Mouse (Mus musculus): ENCODE results near the gene Gpkow. TPM values are rescaled to one million over a fixed set of nuclear protein-coding genes. Genes with fewer than 3 reads are reported as not detected.
"Not testable (repeated sequence)": the region's sequence is repeated elsewhere in the genome, so short reads cannot be mapped to it uniquely, and the experiment has no call there.

The Gpkow gene
- polyA plus RNA-seq, 1 experiment from 2014 or later = 40.2 TPM

DNA sequence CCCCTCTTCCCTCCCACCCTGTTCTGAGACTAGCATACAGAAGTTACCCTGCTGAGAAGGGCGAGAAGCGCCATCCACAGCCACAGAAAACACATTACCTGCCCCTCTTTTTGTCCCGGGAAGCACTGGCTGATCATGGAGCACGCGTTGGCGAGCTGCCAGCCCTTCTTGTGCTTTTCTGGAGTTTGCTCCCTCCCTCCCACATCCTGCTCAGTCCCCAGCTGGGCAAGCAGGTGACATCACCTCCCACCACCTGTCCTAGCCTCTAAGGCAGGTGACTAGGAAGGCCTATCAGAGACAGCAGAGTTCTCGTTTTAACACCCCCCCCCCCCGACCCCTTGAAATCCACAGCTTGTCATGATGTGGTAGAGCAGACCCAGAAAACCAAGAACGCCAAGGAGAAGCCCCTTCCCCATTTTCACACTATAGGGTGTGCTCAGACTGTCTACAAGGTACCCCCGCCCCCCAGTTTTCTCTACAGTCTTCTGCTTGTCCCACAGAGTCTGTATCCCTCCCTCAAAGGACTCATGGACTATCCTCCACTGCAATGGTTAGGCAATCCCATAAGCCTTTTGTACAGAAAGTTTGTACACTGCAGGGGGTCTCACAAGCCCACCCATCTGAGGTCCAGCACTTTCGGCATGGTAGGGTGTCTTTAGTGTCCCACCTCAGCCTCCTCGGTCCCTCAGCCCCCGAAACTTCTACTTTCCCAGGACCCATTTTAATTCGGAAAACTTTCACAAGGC is 42.6 kb downstream of the Gpkow start:
- H3K9me3 ChIP-seq (replicated peaks) = peaks cover 6% of the 10 kb centered on the region; the same call in 1 of the 2 replicates
- no peak overlapping the region for H3K27ac ChIP-seq (replicated peaks)
- WGBS = 74% methylated on average over 14 of the region's 14 CpGs
- peaks cover 23% of the 10 kb centered on the region for H3K36me3 ChIP-seq
- DNase-seq (ENCODE audit: low spot score) = no peak
- no peaks in the 10 kb centered on the region for H3K27me3 ChIP-seq (ENCODE audit: low read depth, poor library complexity, severe bottlenecking)
- no peak overlapping the region for H3K4me3 ChIP-seq
- no peaks in the 10 kb centered on the region for H3K4me1 ChIP-seq

DNA sequence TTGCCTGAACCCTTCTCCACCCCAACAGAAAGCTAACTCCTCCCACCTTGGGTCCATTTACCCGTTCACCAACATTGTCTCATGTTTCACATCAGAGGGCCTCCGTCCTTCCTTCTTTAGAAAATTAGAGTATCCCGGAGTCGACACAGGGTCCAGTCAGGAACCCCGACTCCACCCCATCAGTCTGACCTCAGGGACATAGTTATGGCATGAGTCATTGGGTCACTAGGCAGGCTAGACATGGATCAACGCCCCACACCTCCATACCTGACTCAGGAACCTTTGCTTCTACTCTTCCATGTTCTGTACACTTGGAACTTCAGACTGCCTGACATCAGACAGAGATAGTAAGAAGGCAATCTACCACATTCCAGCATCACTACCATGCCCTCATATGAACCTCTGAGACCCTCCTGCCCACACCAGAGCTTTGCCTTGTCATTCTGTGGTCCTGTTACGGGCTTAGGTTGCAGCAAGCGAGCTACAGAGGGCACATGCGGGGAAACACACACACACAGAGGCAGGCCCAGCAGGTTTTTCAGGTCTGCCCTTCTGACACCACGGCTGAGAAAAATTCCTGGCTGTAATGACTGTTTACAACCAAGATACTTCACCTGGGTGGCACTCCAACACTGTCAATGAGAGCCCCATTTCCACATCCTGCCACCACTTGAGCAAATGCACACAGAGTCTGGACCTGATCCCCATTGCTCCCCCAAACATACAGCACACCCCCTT is 43.3 kb downstream of the Gpkow start:
- no peak overlapping the region for H3K27ac ChIP-seq (replicated peaks)
- H3K36me3 ChIP-seq = peaks cover 19% of the 10 kb centered on the region; the same call in 1 of the 2 replicates
- no peak for DNase-seq (ENCODE audit: low spot score)
- peaks cover 6% of the 10 kb centered on the region; the same call in 1 of the 2 replicates for H3K9me3 ChIP-seq (replicated peaks)
- no peaks in the 10 kb centered on the region for H3K27me3 ChIP-seq (ENCODE audit: low read depth, poor library complexity, severe bottlenecking)
- 76% methylated on average over 10 of the region's 10 CpGs for WGBS
- H3K4me3 ChIP-seq = no peak overlapping the region
- H3K4me1 ChIP-seq = no peaks in the 10 kb centered on the region

DNA sequence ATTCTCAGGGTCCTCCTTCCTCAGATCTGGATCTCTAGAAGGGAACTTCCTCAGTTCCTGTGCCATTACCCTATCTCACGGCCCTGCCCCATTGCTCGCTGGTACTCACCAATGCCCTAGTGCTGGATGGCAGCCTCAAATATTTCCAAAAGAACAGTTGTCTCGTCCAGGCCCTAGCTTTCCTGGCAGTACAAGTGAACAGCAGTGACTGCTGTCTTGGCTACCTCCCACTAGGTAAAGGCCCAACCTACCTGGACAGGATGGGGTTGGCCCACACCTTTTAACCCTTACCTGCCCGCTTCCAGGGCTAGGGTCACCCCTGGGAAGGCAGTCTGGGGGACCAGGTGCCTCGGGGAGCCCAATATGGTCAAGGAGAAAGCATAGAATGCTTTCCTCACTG is 44.2 kb downstream of the Gpkow start:
- Histone ChIP-seq H3K36me3 (peaks cover 15% of the 10 kb centered on the region; the same call in 1 of the 2 replicates), H3K9me3 (replicated peaks) (peaks cover 6% of the 10 kb centered on the region; the same call in 1 of the 2 replicates), H3K4me3 (no peak overlapping the region), H3K4me1 (no peaks in the 10 kb centered on the region), H3K27me3 (ENCODE audit: low read depth, poor library complexity, severe bottlenecking) (no peaks in the 10 kb centered on the region), H3K27ac (replicated peaks) (no peak overlapping the region)
- no peak for DNase-seq (ENCODE audit: low spot score)
- WGBS = 73% methylated on average over 5 of the region's 5 CpGs

DNA sequence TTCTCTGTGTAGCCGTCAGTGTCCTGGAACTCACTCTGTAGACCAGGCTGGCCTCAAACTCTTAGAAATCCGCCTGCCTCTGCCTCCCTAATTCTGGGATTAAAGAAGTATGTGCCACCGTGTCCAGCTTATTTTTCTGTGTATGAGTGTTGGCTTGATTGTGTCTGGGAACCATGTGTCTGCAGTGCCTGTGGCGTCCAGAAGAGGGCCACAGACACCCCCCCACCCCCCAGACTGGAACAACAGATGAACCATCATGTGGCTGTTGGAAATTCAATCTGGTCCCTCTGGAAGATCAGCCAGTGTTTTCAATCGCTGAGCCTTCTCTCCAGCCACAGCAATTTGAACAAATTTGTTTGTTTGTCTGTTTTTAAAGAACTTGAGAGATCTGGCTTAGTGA is 46.5 kb downstream of the Gpkow start:
- no peak for DNase-seq (ENCODE audit: low spot score)
- H3K4me3 ChIP-seq = no peak overlapping the region
- H3K4me1 ChIP-seq = no peaks in the 10 kb centered on the region
- H3K27ac ChIP-seq (replicated peaks) = no peak overlapping the region
- WGBS = 61% methylated on average over 5 of the region's 5 CpGs
- no peaks in the 10 kb centered on the region for H3K27me3 ChIP-seq (ENCODE audit: low read depth, poor library complexity, severe bottlenecking)
- no peaks in the 10 kb centered on the region for H3K36me3 ChIP-seq
- H3K9me3 ChIP-seq (replicated peaks) = peaks cover 6% of the 10 kb centered on the region; the same call in 1 of the 2 replicates

DNA sequence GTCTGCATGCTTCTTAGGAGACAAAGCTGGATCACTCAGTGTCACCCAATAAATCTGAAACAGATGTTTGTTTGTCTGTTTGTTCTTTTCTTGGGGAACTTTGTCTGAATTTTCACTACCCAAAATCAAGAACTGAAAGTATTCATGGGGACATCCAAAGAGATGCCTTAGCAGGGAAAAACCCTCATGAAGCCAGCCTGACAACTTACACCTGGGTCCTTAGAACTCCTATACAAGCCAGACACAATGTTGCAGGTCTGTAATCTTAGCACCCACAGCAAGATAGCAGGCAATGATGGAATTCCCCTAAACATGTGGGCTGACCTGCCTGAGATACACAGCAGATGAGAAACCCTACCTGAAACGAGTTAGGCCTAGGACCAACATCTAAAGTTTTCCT is 48.0 kb downstream of the Gpkow start:
- no peak overlapping the region for H3K4me3 ChIP-seq
- no peak overlapping the region for H3K27ac ChIP-seq (replicated peaks)
- no peak for DNase-seq (ENCODE audit: low spot score)
- 61% methylated on average over 1 of the region's 1 CpGs for WGBS
- no peaks in the 10 kb centered on the region for H3K27me3 ChIP-seq (ENCODE audit: low read depth, poor library complexity, severe bottlenecking)
- no peaks in the 10 kb centered on the region for H3K36me3 ChIP-seq
- H3K9me3 ChIP-seq (replicated peaks) = peaks cover 3% of the 10 kb centered on the region; the same call in 1 of the 2 replicates
- peaks cover 4% of the 10 kb centered on the region; the same call in 1 of the 2 replicates for H3K4me1 ChIP-seq

DNA sequence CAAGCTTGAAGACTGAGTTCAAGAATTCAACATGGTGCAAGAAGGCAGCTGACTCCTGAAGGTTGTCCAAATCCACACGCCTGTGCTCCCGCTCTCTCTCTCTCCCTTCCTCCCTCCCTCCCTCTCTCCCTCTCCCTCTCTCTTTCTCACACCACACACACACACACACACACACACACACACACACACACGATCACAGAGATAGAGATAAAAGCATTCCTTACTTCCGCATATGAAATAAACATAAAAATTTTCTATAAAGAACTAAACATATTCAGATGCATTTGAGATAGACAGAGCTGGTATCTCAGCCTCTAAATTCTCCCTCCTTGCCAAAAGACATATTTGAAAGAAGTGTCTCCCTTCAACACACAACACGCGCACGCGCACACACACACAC is 48.5 kb downstream of the Gpkow start:
- Histone ChIP-seq H3K36me3 (no peaks in the 10 kb centered on the region), H3K27me3 (ENCODE audit: low read depth, poor library complexity, severe bottlenecking) (no peaks in the 10 kb centered on the region), H3K9me3 (replicated peaks) (peaks cover under 1% of the 10 kb centered on the region; the same call in 1 of the 2 replicates), H3K4me1 (peaks cover 8% of the 10 kb centered on the region; the same call in 1 of the 2 replicates), H3K27ac (replicated peaks) (no peak overlapping the region), H3K4me3 (no peak overlapping the region)
- WGBS = 95% methylated on average over 8 of the region's 8 CpGs
- no peak for DNase-seq (ENCODE audit: low spot score)

DNA sequence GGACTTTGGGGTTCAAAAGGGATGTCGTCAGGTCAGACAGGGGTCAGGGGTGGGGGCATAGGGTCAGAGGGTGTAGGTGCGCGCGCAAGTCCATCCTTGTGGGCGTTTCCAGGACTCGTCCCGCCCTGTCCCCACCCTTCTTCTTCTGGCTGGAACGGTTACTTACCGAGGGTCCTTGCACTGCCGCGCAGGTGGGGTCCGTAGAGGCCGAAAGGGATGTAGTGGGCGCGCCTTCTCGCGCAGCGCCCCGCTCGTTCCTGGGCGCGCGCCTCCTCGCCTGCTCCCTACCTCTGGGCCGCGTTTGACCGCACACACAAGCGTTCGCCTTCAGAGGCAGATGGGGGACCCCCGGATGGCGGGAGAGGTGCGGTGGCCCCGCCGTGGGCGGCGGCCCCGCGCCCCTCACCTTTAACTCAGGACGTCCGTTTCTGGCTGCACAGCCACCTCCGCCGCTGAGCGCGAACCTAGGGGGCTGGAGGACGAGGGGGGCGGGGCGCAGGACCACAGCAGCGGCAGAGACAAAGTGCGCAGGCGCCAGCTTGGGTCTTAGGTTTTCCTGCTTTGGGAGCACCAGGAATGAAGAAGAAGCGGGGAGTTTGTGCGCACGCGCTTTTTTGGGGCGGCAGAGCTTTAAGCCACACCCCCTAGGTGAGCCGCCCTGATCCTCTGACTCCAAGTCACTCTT is 53.6 kb downstream of the Gpkow start, which contains the start of gene Ccdc120:
Gene Ccdc120 (minus strand): TSS at position 474 of the 685 bp plus-strand sequence.
- H3K36me3 ChIP-seq = no peaks in the 10 kb centered on the region
- no peaks in the 10 kb centered on the region for H3K27me3 ChIP-seq (ENCODE audit: low read depth, poor library complexity, severe bottlenecking)
- 0 out of 2 replicates have a peak, but pooled peaks cover 5% of the 10 kb centered on the region for H3K9me3 ChIP-seq (replicated peaks)
- H3K4me1 ChIP-seq = peaks cover 8% of the 10 kb centered on the region; the same call in 1 of the 2 replicates
- peak within 1 kb of the TSS; percentile 86 for H3K27ac ChIP-seq (replicated peaks)
- 21% methylated on average over 55 of the region's 56 CpGs for WGBS
- H3K4me3 ChIP-seq = peak within 1 kb of the TSS; percentile 73
- DNase-seq (ENCODE audit: low spot score) = peak; percentile 77

DNA sequence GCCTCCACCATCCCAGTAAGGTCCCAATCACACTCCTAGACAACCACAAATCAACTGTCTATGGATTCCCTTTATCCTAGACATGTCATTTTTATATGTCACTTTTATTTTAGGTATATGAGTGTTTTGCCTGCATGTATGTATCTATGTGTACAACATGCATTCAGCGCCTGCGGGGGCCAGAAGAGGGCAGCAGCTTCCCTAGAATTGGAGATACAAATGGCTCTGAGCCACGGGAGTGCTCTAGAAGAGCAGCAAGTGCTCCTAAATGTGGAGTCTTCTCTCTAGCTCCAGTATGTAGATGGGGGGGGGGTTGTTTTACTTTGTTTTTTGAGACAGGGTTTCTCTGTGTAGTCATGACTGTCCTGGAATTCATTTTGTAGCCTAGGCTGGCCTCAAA is 56.7 kb downstream of the Gpkow start:
- H3K4me3 ChIP-seq; DNase-seq (ENCODE audit: low spot score); H3K9me3 ChIP-seq (replicated peaks); H3K27me3 ChIP-seq (ENCODE audit: low read depth, poor library complexity, severe bottlenecking); H3K4me1 ChIP-seq; H3K36me3 ChIP-seq; H3K27ac ChIP-seq (replicated peaks): not testable (repeated sequence)
- 11% methylated on average over 3 of the region's 3 CpGs for WGBS

Other genes starting within 250 kb of the Gpkow start
- 0.21 and 0.51 TPM in 2 replicates for gene Foxp3, start 123.5 kb upstream of the Gpkow start, polyA plus RNA-seq (2016; fragmentation: Nextera tagmentation; extraction: Ambion mirVana)
- 2.1 and 2.8 TPM in 2 replicates for gene Ppp1r3f, start 122.8 kb upstream of the Gpkow start, polyA plus RNA-seq (2016; fragmentation: Nextera tagmentation; extraction: Ambion mirVana)
- gene Ccdc22, start 91.6 kb upstream of the Gpkow start, polyA plus RNA-seq (2016; fragmentation: Nextera tagmentation; extraction: Ambion mirVana) = 34.3 and 36.4 TPM in 2 replicates
- not detected in 2 replicates for gene Cacna1f, start 90.0 kb upstream of the Gpkow start, polyA plus RNA-seq (2016; fragmentation: Nextera tagmentation; extraction: Ambion mirVana)
- 12.0 and 21.7 TPM in 2 replicates for gene Syp, start 58.7 kb upstream of the Gpkow start, polyA plus RNA-seq (2016; fragmentation: Nextera tagmentation; extraction: Ambion mirVana)
- 2.8 and 3.4 TPM in 2 replicates for gene Prickle3, start 39.9 kb upstream of the Gpkow start, polyA plus RNA-seq (2016; fragmentation: Nextera tagmentation; extraction: Ambion mirVana)
- gene Plp2, start 25.7 kb upstream of the Gpkow start, polyA plus RNA-seq (2016; fragmentation: Nextera tagmentation; extraction: Ambion mirVana) = 41.4 and 42.9 TPM in 2 replicates
- gene Magix, start 15.9 kb upstream of the Gpkow start, polyA plus RNA-seq (2016; fragmentation: Nextera tagmentation; extraction: Ambion mirVana) = 0.10 TPM in 1 of 2 replicates, not detected in the other
- gene Wdr45, start 17.2 kb downstream of the Gpkow start, polyA plus RNA-seq (2016; fragmentation: Nextera tagmentation; extraction: Ambion mirVana) = 16.7 and 23.2 TPM in 2 replicates
- gene Gm45208, start 25.1 kb downstream of the Gpkow start, polyA plus RNA-seq (2016; fragmentation: Nextera tagmentation; extraction: Ambion mirVana) = 0.36 and 0.50 TPM in 2 replicates
- gene Praf2, start 31.3 kb downstream of the Gpkow start, polyA plus RNA-seq (2016; fragmentation: Nextera tagmentation; extraction: Ambion mirVana) = 85.9 and 90.5 TPM in 2 replicates
- gene Ccdc120, start 53.8 kb downstream of the Gpkow start, polyA plus RNA-seq (2016; fragmentation: Nextera tagmentation; extraction: Ambion mirVana) = 17.0 and 17.6 TPM in 2 replicates
- 27.9 and 35.8 TPM in 2 replicates for gene Tfe3, start 65.4 kb downstream of the Gpkow start, polyA plus RNA-seq (2016; fragmentation: Nextera tagmentation; extraction: Ambion mirVana)
- 47.3 and 58.8 TPM in 2 replicates for gene Gripap1, start 92.6 kb downstream of the Gpkow start, polyA plus RNA-seq (2016; fragmentation: Nextera tagmentation; extraction: Ambion mirVana)
- 0.59 and 1.1 TPM in 2 replicates for gene Kcnd1, start 125.2 kb downstream of the Gpkow start, polyA plus RNA-seq (2016; fragmentation: Nextera tagmentation; extraction: Ambion mirVana)
- 40.7 and 45.1 TPM in 2 replicates for gene Otud5, start 144.2 kb downstream of the Gpkow start, polyA plus RNA-seq (2016; fragmentation: Nextera tagmentation; extraction: Ambion mirVana)
- gene Pim2, start 181.1 kb downstream of the Gpkow start, polyA plus RNA-seq (2016; fragmentation: Nextera tagmentation; extraction: Ambion mirVana) = 14.0 and 16.5 TPM in 2 replicates
- gene Slc35a2, start 186.9 kb downstream of the Gpkow start, polyA plus RNA-seq (2016; fragmentation: Nextera tagmentation; extraction: Ambion mirVana) = 28.3 and 31.4 TPM in 2 replicates
- gene Pqbp1, start 202.1 kb downstream of the Gpkow start, polyA plus RNA-seq (2016; fragmentation: Nextera tagmentation; extraction: Ambion mirVana) = 132 and 146 TPM in 2 replicates
- gene Timm17b, start 202.2 kb downstream of the Gpkow start, polyA plus RNA-seq (2016; fragmentation: Nextera tagmentation; extraction: Ambion mirVana) = 193 and 203 TPM in 2 replicates
- not detected in 2 replicates for gene Gm10491, start 210.7 kb downstream of the Gpkow start, polyA plus RNA-seq (2016; fragmentation: Nextera tagmentation; extraction: Ambion mirVana)
- not detected in 2 replicates for gene Gm10490, start 212.4 kb downstream of the Gpkow start, polyA plus RNA-seq (2016; fragmentation: Nextera tagmentation; extraction: Ambion mirVana)
- 13.3 and 26.7 TPM in 2 replicates for gene Pcsk1n, start 222.7 kb downstream of the Gpkow start, polyA plus RNA-seq (2016; fragmentation: Nextera tagmentation; extraction: Ambion mirVana)
- 0.19 TPM in 1 of 2 replicates, not detected in the other for gene Eras, start 231.5 kb downstream of the Gpkow start, polyA plus RNA-seq (2016; fragmentation: Nextera tagmentation; extraction: Ambion mirVana)